Mouse (Mus musculus): ENCODE measurements at regions not wholly inside any gene's neighbourhood (a gene's known extent, or its start where the extent isn't known, plus 50 kb on each side); places are given as distances from the start of the nearest gene placed in this dataset.

DNA sequence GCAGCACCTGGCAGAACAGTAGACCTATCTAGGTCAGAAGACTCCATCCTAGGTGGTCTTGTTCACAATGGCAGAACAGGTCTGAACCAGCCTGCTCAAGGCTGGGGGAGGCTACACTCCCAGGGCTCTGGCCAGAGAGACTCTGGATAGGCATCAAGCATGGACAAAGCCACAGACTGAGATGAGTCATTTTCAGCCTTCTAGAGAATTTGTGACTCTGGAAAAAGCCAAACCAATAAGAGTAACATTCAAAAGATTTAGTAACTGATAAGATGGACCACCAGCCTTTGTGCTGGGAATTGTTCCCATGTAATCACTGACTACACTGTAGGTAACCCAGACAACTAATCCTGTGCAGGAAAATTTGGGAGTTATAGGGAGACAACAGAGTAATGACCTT, 320.3 kb upstream of the Gm9747 start:
- no peak for TF ChIP-seq GATA4 (IDR thresholded peaks at IDR 0.05; ENCODE audit: insufficient replicate concordance, low read length)

DNA sequence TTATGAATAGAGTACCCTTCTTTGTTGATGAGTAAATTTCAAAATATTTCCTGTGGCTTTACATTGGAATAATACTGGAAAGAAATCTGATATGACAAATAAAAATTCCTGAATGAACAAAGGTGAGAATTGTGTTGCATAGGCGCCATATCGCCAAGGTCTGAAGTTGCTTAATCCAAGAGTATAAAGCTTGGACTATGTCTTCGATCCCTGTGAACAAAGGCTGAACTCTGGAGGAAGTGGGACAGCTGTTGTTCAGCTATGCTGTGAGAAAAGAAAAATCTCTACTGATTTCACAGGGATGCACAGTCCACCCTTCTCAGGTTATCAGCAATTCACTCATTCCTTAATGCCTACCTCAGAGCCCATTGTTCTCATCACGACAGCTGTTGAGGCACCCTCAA, 319.3 kb upstream of the Gm9747 start:
- no peak for TF ChIP-seq GATA4 (IDR thresholded peaks at IDR 0.05; ENCODE audit: insufficient replicate concordance, low read length)

- no peak for TF ChIP-seq GATA4 (IDR thresholded peaks at IDR 0.05; ENCODE audit: insufficient replicate concordance, low read length)
Measured at GRCm38 (mm10) chr1:81916840-81917239, 316.1 kb upstream of the Gm9747 start.

DNA sequence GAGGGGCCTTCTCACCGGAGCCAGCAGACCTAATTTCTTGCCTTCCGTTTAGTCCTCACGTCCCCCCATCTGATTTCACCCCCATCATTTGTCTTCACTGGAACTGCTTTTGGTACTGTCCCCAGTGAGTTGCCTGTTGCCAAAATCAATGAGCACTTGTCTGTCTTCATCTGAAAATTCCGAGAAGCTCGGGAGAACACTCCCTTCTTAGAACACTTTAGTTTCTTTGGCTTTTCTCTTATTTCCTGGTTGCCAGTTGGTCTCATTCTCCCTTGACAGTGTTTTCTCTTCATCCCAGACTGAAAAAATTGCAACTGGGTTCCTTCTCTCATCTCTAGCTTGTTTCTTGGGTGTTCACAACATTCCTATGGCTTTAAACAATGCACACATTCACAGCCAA, 305.2 kb upstream of the Gm9747 start:
- no peak for TF ChIP-seq GATA4 (IDR thresholded peaks at IDR 0.05; ENCODE audit: insufficient replicate concordance, low read length)

- TF ChIP-seq GATA4 (IDR thresholded peaks at IDR 0.05; ENCODE audit: insufficient replicate concordance, low read length), result no peak
Measured at GRCm38 (mm10) chr1:81933064-81933463, 299.8 kb upstream of the Gm9747 start.

DNA sequence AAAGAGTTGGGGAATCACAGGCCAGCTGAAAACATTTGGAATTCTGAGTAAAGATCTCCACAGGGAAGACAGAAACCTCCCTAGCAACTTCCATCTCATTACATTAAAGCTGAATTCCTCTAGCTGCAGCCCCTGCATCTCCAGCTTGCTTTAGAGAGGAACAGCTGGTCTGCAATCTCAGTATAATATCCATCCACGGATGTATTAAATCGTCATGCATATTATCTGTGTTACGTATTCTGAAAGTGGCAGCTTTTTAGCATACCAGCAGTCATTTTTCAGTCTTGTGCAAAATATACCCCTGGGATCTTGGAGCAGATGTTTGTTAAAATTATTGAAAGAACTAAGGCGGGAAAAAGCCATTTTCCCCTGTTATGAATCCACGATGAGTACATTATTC, 287.7 kb upstream of the Gm9747 start:
- no peak for TF ChIP-seq GATA4 (IDR thresholded peaks at IDR 0.05; ENCODE audit: insufficient replicate concordance, low read length)

DNA sequence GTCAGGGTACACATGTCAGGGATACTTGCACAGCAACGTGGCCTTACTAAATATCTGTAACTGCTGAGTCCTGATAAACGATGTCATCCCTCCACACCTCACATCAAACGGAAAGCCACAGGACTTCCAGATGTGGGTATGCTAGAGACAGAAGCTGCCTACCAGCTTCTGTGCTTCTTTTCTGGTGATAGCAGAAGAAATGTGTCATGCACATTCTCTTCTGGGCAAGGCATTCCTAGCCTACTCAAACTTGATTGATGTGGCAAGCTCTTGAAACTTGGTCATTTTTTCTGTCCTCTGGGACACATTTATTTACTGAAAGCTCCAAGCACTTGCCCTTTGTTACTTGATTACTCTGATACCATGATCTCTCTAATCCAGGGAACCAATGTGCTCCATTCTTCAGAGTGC, 282.8 kb upstream of the Gm9747 start:
- peak; percentile 56; the same call in 1 of the 2 replicates for TF ChIP-seq GATA4 (IDR thresholded peaks at IDR 0.05; ENCODE audit: insufficient replicate concordance, low read length)

DNA sequence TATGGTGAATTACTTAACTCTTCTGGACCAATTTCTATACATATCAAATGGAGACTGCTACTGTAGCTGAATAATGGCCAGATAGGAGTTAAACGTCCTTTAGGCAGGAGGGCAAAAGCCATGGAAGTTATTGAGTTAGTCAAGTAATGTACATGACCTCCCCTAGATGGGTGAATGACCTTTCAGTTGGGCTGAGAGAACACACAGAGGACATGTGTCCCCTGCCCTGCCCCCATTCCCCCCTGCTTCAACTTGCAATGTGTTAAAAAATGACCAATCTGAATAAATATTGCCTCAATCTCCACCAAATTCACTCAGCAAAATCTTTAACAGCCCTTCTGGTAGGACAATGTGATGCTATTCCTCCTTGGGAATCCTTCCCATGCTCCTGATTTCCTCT, 282.1 kb upstream of the Gm9747 start:
- TF ChIP-seq GATA4 (IDR thresholded peaks at IDR 0.05; ENCODE audit: insufficient replicate concordance, low read length), result no peak

- no peak for TF ChIP-seq GATA4 (IDR thresholded peaks at IDR 0.05; ENCODE audit: insufficient replicate concordance, low read length)
Measured at GRCm38 (mm10) chr1:81951493-81952011, 281.4 kb upstream of the Gm9747 start.

GRCm38 (mm10) chr1:81952095-81952494, 280.8 kb upstream of the Gm9747 start:
- no peak for TF ChIP-seq GATA4 (IDR thresholded peaks at IDR 0.05; ENCODE audit: insufficient replicate concordance, low read length)

GRCm38 (mm10) chr1:81954507-81954906, 278.4 kb upstream of the Gm9747 start:
- no peak for TF ChIP-seq GATA4 (IDR thresholded peaks at IDR 0.05; ENCODE audit: insufficient replicate concordance, low read length)

GRCm38 (mm10) chr1:81967062-81967461, 265.9 kb upstream of the Gm9747 start:
- TF ChIP-seq GATA4 (IDR thresholded peaks at IDR 0.05; ENCODE audit: insufficient replicate concordance, low read length), result no peak

DNA sequence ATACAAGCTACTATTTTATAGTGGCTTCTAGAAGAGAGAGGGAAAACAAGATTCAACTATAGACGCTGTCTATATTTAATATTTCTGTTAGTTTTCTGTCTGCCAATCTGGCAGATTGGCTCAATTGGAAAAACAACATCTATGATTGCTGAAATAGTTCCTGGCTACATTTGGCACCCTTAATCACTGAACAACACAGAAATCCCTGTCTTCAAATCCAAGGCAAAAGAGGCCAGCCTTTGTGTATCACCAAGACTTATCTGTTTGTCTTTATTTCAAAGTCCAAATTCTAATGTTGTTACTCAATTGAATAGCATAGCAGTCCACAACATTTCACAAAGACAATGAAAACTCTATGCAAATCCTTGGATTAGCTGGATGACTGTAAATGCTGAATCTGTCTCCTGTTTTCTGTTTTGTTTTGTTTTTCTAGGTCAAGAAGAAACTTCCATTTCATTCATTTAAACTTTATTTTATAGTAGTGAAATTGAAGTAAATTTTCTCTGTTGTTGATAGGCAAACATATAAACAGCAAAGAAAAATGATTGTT, 265.1 kb upstream of the Gm9747 start:
- no peak; the same call in 1 of the 2 replicates for TF ChIP-seq GATA4 (IDR thresholded peaks at IDR 0.05; ENCODE audit: insufficient replicate concordance, low read length)

DNA sequence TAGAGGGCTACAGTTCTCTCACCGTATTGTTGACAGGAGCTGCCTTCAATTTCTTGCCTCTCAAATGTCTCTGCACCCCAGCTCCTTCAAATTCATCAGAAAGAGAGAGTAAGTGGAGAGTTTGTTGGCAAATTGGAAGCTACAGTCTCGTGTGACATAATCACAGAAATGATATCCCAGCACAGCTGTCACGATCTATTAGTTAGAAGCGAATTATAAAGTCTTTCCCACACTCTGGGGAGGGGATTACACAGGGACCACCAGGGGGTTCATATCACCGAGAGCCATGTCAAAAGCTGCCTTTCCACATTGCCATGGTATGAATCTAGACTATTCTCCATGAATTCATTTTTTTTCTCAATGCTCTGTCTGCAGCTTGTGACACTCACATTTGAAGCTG, 260.3 kb upstream of the Gm9747 start:
- no peak for TF ChIP-seq GATA4 (IDR thresholded peaks at IDR 0.05; ENCODE audit: insufficient replicate concordance, low read length)

DNA sequence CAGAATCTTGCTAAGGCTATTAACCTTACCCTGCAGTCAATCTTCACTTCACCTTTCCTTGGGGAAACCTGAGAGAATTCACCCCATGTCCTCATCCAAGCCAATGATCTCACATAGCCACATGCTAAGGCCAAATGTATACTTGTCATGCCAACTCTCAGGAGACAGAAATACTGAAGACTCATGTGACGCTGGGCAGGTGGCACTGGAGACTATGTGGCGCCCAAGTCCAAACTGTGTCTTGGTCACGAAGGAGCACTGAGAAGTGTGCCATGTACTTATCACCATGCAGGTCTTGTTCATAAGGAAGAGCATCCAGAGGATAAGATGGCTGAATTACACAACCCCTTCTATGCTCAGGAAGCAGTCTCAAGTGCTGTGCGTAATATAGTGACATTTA, 259.4 kb upstream of the Gm9747 start:
- no peak for TF ChIP-seq GATA4 (IDR thresholded peaks at IDR 0.05; ENCODE audit: insufficient replicate concordance, low read length)

DNA sequence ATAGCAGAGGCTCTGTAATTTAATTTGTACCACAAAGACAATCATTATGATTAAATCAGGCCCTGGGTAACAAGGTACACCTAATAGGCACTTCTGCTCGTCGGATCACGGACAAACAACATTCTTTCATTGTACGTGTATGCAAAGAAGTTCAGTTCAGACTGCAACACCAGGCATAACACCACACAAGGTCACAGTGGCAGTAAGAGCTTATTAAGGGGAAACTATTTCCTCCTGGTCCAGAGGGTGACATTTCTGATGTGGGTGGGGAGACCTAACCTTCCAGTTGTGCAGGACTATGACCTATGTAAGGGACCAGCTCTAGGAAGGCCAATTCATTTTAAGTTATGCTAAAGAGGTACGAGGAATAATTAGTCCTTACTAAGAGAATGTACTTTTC, 225.0 kb upstream of the Gm9747 start:
- no peak for TF ChIP-seq GATA4 (IDR thresholded peaks at IDR 0.05; ENCODE audit: insufficient replicate concordance, low read length)

DNA sequence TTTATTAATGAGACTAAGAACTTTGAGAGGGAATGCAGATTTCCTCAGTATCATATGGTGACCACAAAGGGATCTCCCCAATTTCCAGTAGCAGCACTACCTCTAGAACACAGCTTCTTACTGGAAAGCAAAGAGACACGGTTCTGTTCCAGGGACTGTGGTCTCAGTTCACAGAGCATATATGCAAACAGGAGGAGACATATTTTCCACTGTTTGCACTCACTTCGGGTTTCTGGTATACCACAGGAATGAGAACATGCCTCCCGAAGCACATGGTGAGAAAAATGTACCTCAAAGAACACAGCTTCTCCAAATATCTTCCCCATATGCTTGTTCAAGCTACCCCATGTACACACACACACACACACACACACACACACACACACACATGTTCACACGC, 224.1 kb upstream of the Gm9747 start:
- TF ChIP-seq GATA4 (IDR thresholded peaks at IDR 0.05; ENCODE audit: insufficient replicate concordance, low read length), result no peak
